Mouse (Mus musculus) spleen, adult 2 months (tissue): ENCODE data around the gene Pear1. TPM values are rescaled to one million over a fixed set of nuclear protein-coding genes. Genes with fewer than 3 reads are reported as not detected.
A peak's percentile ranks its signal among the peaks of the same experiment; 100 is the strongest.

Experiments
- DNase-seq, 2 experiments: peaks; one replicate each; pipeline versions ENCODE4 v3.0.0 to v3.0.0-alpha.2; 2012 to 2021; ENCODE audit warnings: low spot score in 2 of 2, low read depth in 1 of 2
- H3K27ac ChIP-seq: fragments of 200-500 bp; 2 replicates; pipeline ENCODE4 v1.5.1; 2012; ENCODE audit warnings: low read length, inconsistent platforms; ENCODE audit not compliant: insufficient read depth
- H3K27me3 ChIP-seq: fragments of 200-500 bp; 2 replicates; pipeline ENCODE4 v1.6.1; 2012; ENCODE audit warnings: mild to moderate bottlenecking, moderate library complexity, low read length, inconsistent platforms; ENCODE audit not compliant: control insufficient read depth, insufficient read depth
- H3K36me3 ChIP-seq: fragments of 200-500 bp; 2 replicates; pipeline ENCODE4 v1.6.1; 2012; ENCODE audit warnings: mild to moderate bottlenecking, low read length, inconsistent platforms; ENCODE audit not compliant: control insufficient read depth, insufficient read depth
- H3K4me1 ChIP-seq: fragments of 200-500 bp; 2 replicates; pipeline ENCODE4 v1.6.1; 2011; ENCODE audit warnings: inconsistent platforms; ENCODE audit not compliant: control insufficient read depth, insufficient read depth, insufficient read length
- H3K4me3 ChIP-seq: fragments of 200-500 bp; 2 replicates; pipeline ENCODE4 v1.5.1; 2011; ENCODE audit warnings: mild to moderate bottlenecking, inconsistent platforms; ENCODE audit not compliant: insufficient read depth, insufficient read length; ENCODE audit errors: extremely low read depth
- CTCF ChIP-seq: fragments of 200-500 bp; IDR thresholded peaks from 2 replicates; pipeline ENCODE4 v1.5.1; 2011; ENCODE audit warnings: mild to moderate bottlenecking, inconsistent platforms; ENCODE audit not compliant: insufficient read depth, insufficient read length, insufficient replicate concordance; ENCODE audit errors: extremely low read depth
- POLR2A ChIP-seq: fragments of 200-500 bp; IDR thresholded peaks from 2 replicates; pipeline ENCODE4 v1.6.1; 2011; ENCODE audit warnings: low read depth, low read length, inconsistent platforms
- WGBS: fragments of 180-500 bp; shearing (Covaris S2); methylation state at CpG from one replicate; pipeline ENCODE4 v1.1.7; 2018; 5-methylcytosine and 5-hydroxymethylcytosine counted together
- polyA plus RNA-seq: library from polyadenylated mRNA; depleted of rRNA; stranded (reverse); fragments of >200 nt; gene quantifications from 2 replicates; pipeline ENCODE4 v1.2.3, GENCODE M21; 2012

Gene Pear1
- polyA plus RNA-seq, 1 experiment, result 63.8 TPM

DNA sequence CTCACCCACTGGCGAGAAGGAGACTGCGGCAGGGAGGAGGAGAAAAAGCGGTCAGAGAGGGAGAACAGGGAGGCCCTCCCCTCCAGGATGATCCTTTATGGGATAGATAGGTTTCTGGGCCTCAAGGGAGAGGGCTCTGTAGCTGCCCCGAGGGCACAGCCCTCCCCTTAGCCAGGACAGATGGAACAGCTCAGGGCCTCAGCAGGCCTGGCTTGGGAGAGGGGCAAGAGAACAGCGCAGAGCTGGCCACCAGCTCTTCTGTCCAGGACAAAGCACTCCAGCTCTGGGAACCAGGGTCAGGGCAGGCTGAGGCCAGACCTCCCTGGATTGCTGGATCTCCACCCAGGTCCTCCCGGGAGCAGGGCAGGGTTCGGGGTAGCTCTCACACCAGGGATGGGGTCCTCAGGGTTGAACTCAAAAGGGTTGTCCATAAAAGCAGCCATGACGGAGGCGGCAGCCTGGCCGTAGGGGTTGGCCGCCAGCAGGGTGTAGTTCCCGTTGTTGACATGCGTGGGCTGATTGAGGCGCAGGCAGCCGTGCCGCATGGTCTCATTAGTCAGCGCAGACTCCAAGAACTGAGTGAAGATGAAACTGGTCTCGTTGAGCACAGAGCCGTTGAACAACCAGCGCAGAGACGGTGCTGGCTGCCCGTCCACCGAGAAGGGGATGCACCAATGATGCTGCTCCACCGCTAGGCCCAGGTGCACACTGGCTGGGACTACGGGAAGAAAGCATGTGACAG is 40.7 kb downstream of the Pear1 start:
- TF ChIP-seq CTCF, result no peak
- Histone ChIP-seq H3K4me1 (no peaks in the 10 kb centered on the region), H3K27me3 (no peaks in the 10 kb centered on the region), H3K27ac (no peak overlapping the region), H3K36me3 (no peaks in the 10 kb centered on the region), H3K4me3 (no peak overlapping the region)
- WGBS, result 88% methylated on average over 25 of the region's 25 CpGs
- DNase-seq, result no peak

DNA sequence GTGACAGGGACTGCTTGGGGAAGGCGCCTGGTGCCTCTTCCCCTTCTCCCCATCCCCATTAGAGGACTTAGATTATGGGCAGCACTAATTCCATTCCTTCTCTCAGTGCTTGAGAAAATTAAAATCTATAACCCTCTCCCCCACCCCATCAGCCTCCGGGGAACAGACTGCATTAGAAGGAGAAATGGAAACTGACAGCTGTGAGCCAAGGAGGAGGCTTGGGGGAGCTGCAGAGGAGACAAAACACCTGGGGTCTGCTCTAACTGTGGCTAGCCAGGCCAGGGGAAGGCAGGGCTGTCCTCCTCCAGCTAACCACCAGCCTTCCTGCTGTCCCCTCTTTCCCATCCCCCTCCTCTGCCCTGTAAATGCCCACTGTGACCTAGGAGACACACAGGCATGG is 45.0 kb downstream of the Pear1 start:
- H3K36me3 ChIP-seq, result no peaks in the 10 kb centered on the region
- H3K4me3 ChIP-seq, result no peak overlapping the region
- TF ChIP-seq CTCF, result no peak
- TF ChIP-seq POLR2A, result no peak
- no peak overlapping the region for H3K27ac ChIP-seq
- no peak for DNase-seq
- 54% methylated on average over 2 of the region's 2 CpGs for WGBS
- H3K4me1 ChIP-seq, result no peaks in the 10 kb centered on the region
- no peaks in the 10 kb centered on the region for H3K27me3 ChIP-seq

DNA sequence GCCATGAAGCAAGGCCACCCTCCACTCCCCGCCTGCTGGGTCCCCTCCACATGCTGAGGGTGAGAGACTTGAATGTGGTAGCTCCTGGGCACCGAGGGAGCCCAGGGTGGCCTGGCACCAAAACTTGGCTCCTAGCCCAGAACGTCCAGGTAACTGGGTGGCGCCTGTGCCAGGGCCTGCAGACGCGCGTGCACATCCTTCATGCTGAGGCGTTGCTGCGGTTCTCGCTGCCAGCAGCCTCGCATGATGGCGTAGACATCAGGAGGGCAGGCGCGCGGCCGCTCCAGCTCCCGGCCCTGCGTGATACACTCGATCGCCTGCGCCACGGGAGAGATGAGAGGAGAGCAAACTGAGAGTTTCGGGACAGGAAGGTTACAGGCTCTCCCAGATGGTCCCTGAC is 45.8 kb downstream of the Pear1 start:
- Histone ChIP-seq H3K36me3 (no peaks in the 10 kb centered on the region), H3K27ac (no peak overlapping the region), H3K27me3 (no peaks in the 10 kb centered on the region), H3K4me3 (no peak overlapping the region), H3K4me1 (no peaks in the 10 kb centered on the region)
- 74% methylated on average over 23 of the region's 23 CpGs for WGBS
- TF ChIP-seq CTCF (no peak), POLR2A (no peak)
- DNase-seq, result no peak

DNA sequence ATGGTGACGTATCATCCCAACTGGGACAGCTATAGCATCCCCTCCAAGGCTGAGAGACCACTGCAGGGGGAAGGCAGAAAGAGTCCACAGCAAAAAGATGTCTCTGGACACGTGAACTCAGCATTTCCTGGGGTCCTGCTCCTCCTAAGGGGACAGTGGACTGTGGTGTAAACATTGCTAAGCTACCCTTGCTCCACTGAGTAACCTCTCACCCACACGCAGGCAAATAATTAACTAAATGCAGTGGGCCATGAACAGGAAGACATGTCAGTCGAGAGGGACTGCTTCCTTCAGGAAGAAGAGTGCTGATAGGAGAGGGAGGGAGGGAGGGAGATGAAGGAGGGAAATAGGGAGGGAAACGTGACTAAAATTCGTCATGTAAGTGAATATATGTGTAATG is 53.0 kb downstream of the Pear1 start:
- Histone ChIP-seq H3K36me3 (no peaks in the 10 kb centered on the region), H3K27me3 (no peaks in the 10 kb centered on the region), H3K27ac (no peak overlapping the region), H3K4me1 (peaks cover 10% of the 10 kb centered on the region; the same call in 1 of the 2 replicates), H3K4me3 (no peak overlapping the region)
- TF ChIP-seq POLR2A (no peak), CTCF (no peak)
- WGBS, result 59% methylated on average over 6 of the region's 6 CpGs
- no peak for DNase-seq

DNA sequence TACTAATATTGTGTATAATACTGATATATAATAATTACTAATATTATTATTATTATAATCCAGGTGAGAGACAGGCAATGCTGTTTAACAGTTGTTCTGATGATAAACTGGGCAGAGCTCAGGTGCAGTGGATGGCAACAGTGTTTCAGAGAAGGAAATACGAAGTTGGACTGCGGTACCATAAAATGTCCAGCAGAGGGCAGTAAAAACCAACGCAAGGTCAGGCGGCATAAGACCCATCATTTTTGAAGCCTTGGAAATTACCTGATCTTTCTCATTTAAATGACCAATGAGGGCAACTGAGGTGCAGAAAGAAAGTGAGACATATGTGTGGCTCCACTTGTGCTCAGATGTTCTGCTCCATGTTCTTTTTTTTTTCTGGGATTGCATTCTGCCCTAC is 53.8 kb downstream of the Pear1 start:
- TF ChIP-seq POLR2A (no peak), CTCF (peak; percentile 57; the same call in 1 of the 2 replicates)
- Histone ChIP-seq H3K27me3 (no peaks in the 10 kb centered on the region), H3K27ac (no peak overlapping the region), H3K4me3 (no peak overlapping the region), H3K36me3 (no peaks in the 10 kb centered on the region), H3K4me1 (peaks cover 18% of the 10 kb centered on the region; the same call in 1 of the 2 replicates)
- WGBS, result under 1% methylated on average over 4 of the region's 4 CpGs
- DNase-seq, result peak; percentile 40 to 57

DNA sequence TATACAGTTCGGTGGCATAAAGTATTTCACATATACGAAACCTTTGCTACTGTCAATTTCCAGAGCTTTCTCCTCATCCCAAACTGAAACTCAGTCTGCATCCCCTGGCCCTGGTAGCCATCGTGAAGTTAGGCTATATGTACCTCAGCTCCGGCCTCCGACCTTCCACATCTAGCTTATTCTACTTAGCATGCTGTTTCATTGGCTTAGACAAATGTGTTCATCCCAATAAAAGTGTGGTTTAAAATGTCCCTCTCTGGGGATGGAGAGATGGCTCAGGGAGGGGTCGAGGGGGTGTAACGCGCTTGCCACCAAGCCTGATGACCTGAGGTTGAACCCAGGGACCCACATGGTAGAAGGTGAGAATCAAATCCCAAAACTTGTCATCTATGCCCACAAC is 54.6 kb downstream of the Pear1 start:
- Histone ChIP-seq H3K4me3 (no peak overlapping the region), H3K4me1 (peaks cover 23% of the 10 kb centered on the region; the same call in 1 of the 2 replicates), H3K27me3 (no peaks in the 10 kb centered on the region), H3K27ac (no peak overlapping the region), H3K36me3 (no peaks in the 10 kb centered on the region)
- no peak for TF ChIP-seq POLR2A
- no peak for TF ChIP-seq CTCF
- WGBS, result 77% methylated on average over 8 of the region's 8 CpGs
- DNase-seq, result no peak

DNA sequence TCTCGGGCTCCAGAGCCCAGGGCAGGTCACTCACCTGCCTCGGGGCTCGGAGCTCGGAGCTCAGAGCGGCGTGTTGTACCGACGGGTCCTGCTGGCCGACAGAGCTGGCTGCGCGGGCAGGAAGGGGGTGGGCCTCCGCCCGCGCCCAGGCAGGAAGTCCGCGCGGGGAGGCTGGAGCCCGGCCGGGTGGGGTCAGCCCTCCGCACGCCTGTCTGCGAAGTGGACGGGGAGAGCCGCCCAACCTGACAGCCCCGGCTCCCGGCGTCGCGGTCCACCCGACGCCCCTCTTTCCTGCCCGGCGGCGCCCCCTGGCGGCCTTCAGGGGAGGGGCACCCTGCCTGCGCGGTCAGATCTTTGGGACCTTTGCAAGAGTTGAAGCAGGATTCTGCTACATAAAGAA is 55.3 kb downstream of the Pear1 start:
- DNase-seq, result peak; percentile 43 to 76
- Histone ChIP-seq H3K4me1 (peaks cover 23% of the 10 kb centered on the region; the same call in 1 of the 2 replicates), H3K27me3 (no peaks in the 10 kb centered on the region), H3K27ac (peak overlapping the region; percentile 80), H3K36me3 (no peaks in the 10 kb centered on the region), H3K4me3 (peak overlapping the region; percentile 70)
- peak; percentile 35; the same call in 1 of the 2 replicates for TF ChIP-seq POLR2A
- TF ChIP-seq CTCF, result peak; percentile 93
- under 1% methylated on average over 37 of the region's 37 CpGs for WGBS
